Mouse (Mus musculus): ENCODE measurements around the gene Gm14139.
"Not testable (repeated sequence)": the region's sequence is repeated elsewhere in the genome, so short reads cannot be mapped to it uniquely, and the experiment has no call there.

- TF ChIP-seq CTCF (conservative IDR thresholded peaks at IDR 0.05; ENCODE audit: insufficient read depth, insufficient read length, low read depth, low read length); POLR2A (IDR thresholded peaks at IDR 0.05; ENCODE audit: low read depth, low read length): not testable (repeated sequence)
Observed at GRCm38 (mm10) chr2:150181046-150181445, 509 bp upstream of the Gm14139 start.
